Mouse (Mus musculus): ENCODE measurements at regions not wholly inside any gene's neighbourhood (a gene's known extent, or its start where the extent isn't known, plus 50 kb on each side); places are given as distances from the start of the nearest gene placed in this dataset.

GRCm38 (mm10) chr8:87230096-87230495 is 242.3 kb downstream of the Cbln1 start:
- WGBS: 89% methylated on average over 4 of the region's 4 CpGs

GRCm38 (mm10) chr8:87229182-87229581 is 243.2 kb downstream of the Cbln1 start:
- Histone ChIP-seq H3K9me3 (ENCODE audit: control insufficient read depth, low read length) (no peaks in the 10 kb centered on the region), H3K4me2 (ENCODE audit: low read depth) (no peak overlapping the region), H3K4me1 (ENCODE audit: control insufficient read depth, insufficient read depth, low read length) (no peaks in the 10 kb centered on the region), H3K9ac (ENCODE audit: low read length) (no peak overlapping the region), H3K4me3 (ENCODE audit: low read depth, low read length) (no peak overlapping the region), H3K27me3 (ENCODE audit: control insufficient read depth, insufficient read depth, low read length) (no peaks in the 10 kb centered on the region), H3K27ac (ENCODE audit: low read depth, low read length) (no peak overlapping the region), H3K36me3 (ENCODE audit: control insufficient read depth, insufficient read depth, low read length) (no peaks in the 10 kb centered on the region)
- DNase-seq (ENCODE audit: low spot score) (no peak), ATAC-seq (ENCODE audit: insufficient read depth, low FRiP score, low TSS enrichment) (no peak)
- WGBS: 94% methylated on average over 6 of the region's 6 CpGs

More at GRCm38 (mm10) chr8:87230096-87230495, 242.3 kb downstream of the Cbln1 start:
- no peak overlapping the region for H3K9ac ChIP-seq (ENCODE audit: low read length)
- no peaks in the 10 kb centered on the region for H3K9me3 ChIP-seq (ENCODE audit: control insufficient read depth, low read length)
- H3K4me1 ChIP-seq (ENCODE audit: control insufficient read depth, insufficient read depth, low read length): no peaks in the 10 kb centered on the region
- ATAC-seq (ENCODE audit: insufficient read depth, low FRiP score, low TSS enrichment): no peak
- H3K27ac ChIP-seq (ENCODE audit: low read depth, low read length): no peak overlapping the region
- DNase-seq (ENCODE audit: low spot score): no peak
- H3K27me3 ChIP-seq (ENCODE audit: control insufficient read depth, insufficient read depth, low read length): no peaks in the 10 kb centered on the region
- H3K36me3 ChIP-seq (ENCODE audit: control insufficient read depth, insufficient read depth, low read length): no peaks in the 10 kb centered on the region
- no peak overlapping the region for H3K4me3 ChIP-seq (ENCODE audit: low read depth, low read length)
- no peak overlapping the region for H3K4me2 ChIP-seq (ENCODE audit: low read depth)

- ATAC-seq (ENCODE audit: insufficient read depth, low FRiP score, low TSS enrichment) (no peak), DNase-seq (ENCODE audit: low spot score) (no peak)
- H3K9me3 ChIP-seq (ENCODE audit: control insufficient read depth, low read length): no peaks in the 10 kb centered on the region
- H3K4me1 ChIP-seq (ENCODE audit: control insufficient read depth, insufficient read depth, low read length): no peaks in the 10 kb centered on the region
- no peak overlapping the region for H3K27ac ChIP-seq (ENCODE audit: low read depth, low read length)
- 93% methylated on average over 6 of the region's 6 CpGs for WGBS
- no peak overlapping the region for H3K9ac ChIP-seq (ENCODE audit: low read length)
- no peaks in the 10 kb centered on the region for H3K36me3 ChIP-seq (ENCODE audit: control insufficient read depth, insufficient read depth, low read length)
- H3K27me3 ChIP-seq (ENCODE audit: control insufficient read depth, insufficient read depth, low read length): no peaks in the 10 kb centered on the region
- no peak overlapping the region for H3K4me3 ChIP-seq (ENCODE audit: low read depth, low read length)
- H3K4me2 ChIP-seq (ENCODE audit: low read depth): no peak overlapping the region
Observed at GRCm38 (mm10) chr8:87228777-87229176, 243.6 kb downstream of the Cbln1 start.

- Histone ChIP-seq H3K9me3 (ENCODE audit: control insufficient read depth, low read length) (no peaks in the 10 kb centered on the region), H3K36me3 (ENCODE audit: control insufficient read depth, insufficient read depth, low read length) (no peaks in the 10 kb centered on the region), H3K27ac (ENCODE audit: low read depth, low read length) (no peak overlapping the region), H3K4me2 (ENCODE audit: low read depth) (no peak overlapping the region), H3K9ac (ENCODE audit: low read length) (no peak overlapping the region), H3K27me3 (ENCODE audit: control insufficient read depth, insufficient read depth, low read length) (no peaks in the 10 kb centered on the region), H3K4me1 (ENCODE audit: control insufficient read depth, insufficient read depth, low read length) (no peaks in the 10 kb centered on the region), H3K4me3 (ENCODE audit: low read depth, low read length) (no peak overlapping the region)
- DNase-seq (ENCODE audit: low spot score) (no peak), ATAC-seq (ENCODE audit: insufficient read depth, low FRiP score, low TSS enrichment) (no peak)
- WGBS: 78% methylated on average over 11 of the region's 11 CpGs
Observed at GRCm38 (mm10) chr8:87225504-87226425, 246.6 kb downstream of the Cbln1 start.

GRCm38 (mm10) chr8:87220581-87220980 is 251.8 kb downstream of the Cbln1 start:
- WGBS: 87% methylated on average over 6 of the region's 6 CpGs
- no peak overlapping the region for H3K27ac ChIP-seq (ENCODE audit: low read depth, low read length)
- no peak overlapping the region for H3K4me3 ChIP-seq (ENCODE audit: low read depth, low read length)
- no peaks in the 10 kb centered on the region for H3K36me3 ChIP-seq (ENCODE audit: control insufficient read depth, insufficient read depth, low read length)
- ATAC-seq (ENCODE audit: insufficient read depth, low FRiP score, low TSS enrichment) (no peak), DNase-seq (ENCODE audit: low spot score) (no peak)
- H3K9me3 ChIP-seq (ENCODE audit: control insufficient read depth, low read length): no peaks in the 10 kb centered on the region
- no peaks in the 10 kb centered on the region for H3K27me3 ChIP-seq (ENCODE audit: control insufficient read depth, insufficient read depth, low read length)
- H3K4me1 ChIP-seq (ENCODE audit: control insufficient read depth, insufficient read depth, low read length): no peaks in the 10 kb centered on the region
- no peak overlapping the region for H3K9ac ChIP-seq (ENCODE audit: low read length)
- no peak overlapping the region for H3K4me2 ChIP-seq (ENCODE audit: low read depth)

GRCm38 (mm10) chr8:87218956-87219482 is 253.4 kb downstream of the Cbln1 start:
- ATAC-seq (ENCODE audit: insufficient read depth, low FRiP score, low TSS enrichment): no peak
- no peaks in the 10 kb centered on the region for H3K36me3 ChIP-seq (ENCODE audit: control insufficient read depth, insufficient read depth, low read length)
- no peak overlapping the region for H3K4me2 ChIP-seq (ENCODE audit: low read depth)
- H3K4me1 ChIP-seq (ENCODE audit: control insufficient read depth, insufficient read depth, low read length): no peaks in the 10 kb centered on the region
- 13% methylated on average over 6 of the region's 6 CpGs for WGBS
- no peak overlapping the region for H3K27ac ChIP-seq (ENCODE audit: low read depth, low read length)
- H3K9me3 ChIP-seq (ENCODE audit: control insufficient read depth, low read length): no peaks in the 10 kb centered on the region
- no peak overlapping the region for H3K9ac ChIP-seq (ENCODE audit: low read length)
- H3K27me3 ChIP-seq (ENCODE audit: control insufficient read depth, insufficient read depth, low read length): no peaks in the 10 kb centered on the region
- H3K4me3 ChIP-seq (ENCODE audit: low read depth, low read length): no peak overlapping the region
- DNase-seq (ENCODE audit: low spot score): no peak

- H3K9me3 ChIP-seq (ENCODE audit: control insufficient read depth, low read length): no peaks in the 10 kb centered on the region
- no peak overlapping the region for H3K4me2 ChIP-seq (ENCODE audit: low read depth)
- no peaks in the 10 kb centered on the region for H3K4me1 ChIP-seq (ENCODE audit: control insufficient read depth, insufficient read depth, low read length)
- WGBS: 82% methylated on average over 10 of the region's 10 CpGs
- H3K27ac ChIP-seq (ENCODE audit: low read depth, low read length): no peak overlapping the region
- H3K9ac ChIP-seq (ENCODE audit: low read length): no peak overlapping the region
- H3K36me3 ChIP-seq (ENCODE audit: control insufficient read depth, insufficient read depth, low read length): no peaks in the 10 kb centered on the region
- no peaks in the 10 kb centered on the region for H3K27me3 ChIP-seq (ENCODE audit: control insufficient read depth, insufficient read depth, low read length)
- DNase-seq (ENCODE audit: low spot score) (no peak), ATAC-seq (ENCODE audit: insufficient read depth, low FRiP score, low TSS enrichment) (no peak)
- H3K4me3 ChIP-seq (ENCODE audit: low read depth, low read length): no peak overlapping the region
Observed at GRCm38 (mm10) chr8:87214962-87215361, 257.4 kb downstream of the Cbln1 start.

- no peak overlapping the region for H3K4me3 ChIP-seq (ENCODE audit: low read depth, low read length)
- no peak for ATAC-seq (ENCODE audit: insufficient read depth, low FRiP score, low TSS enrichment)
Observed at GRCm38 (mm10) chr8:87210546-87210945, 261.9 kb downstream of the Cbln1 start.

GRCm38 (mm10) chr8:87209295-87209694 is 263.1 kb downstream of the Cbln1 start:
- Histone ChIP-seq H3K27me3 (ENCODE audit: control insufficient read depth, insufficient read depth, low read length) (no peaks in the 10 kb centered on the region), H3K27ac (ENCODE audit: low read depth, low read length) (no peak overlapping the region), H3K9ac (ENCODE audit: low read length) (no peak overlapping the region), H3K36me3 (ENCODE audit: control insufficient read depth, insufficient read depth, low read length) (no peaks in the 10 kb centered on the region), H3K4me1 (ENCODE audit: control insufficient read depth, insufficient read depth, low read length) (peaks cover 4% of the 10 kb centered on the region; the same call in 1 of the 2 replicates), H3K4me2 (ENCODE audit: low read depth) (no peak overlapping the region), H3K9me3 (ENCODE audit: control insufficient read depth, low read length) (no peaks in the 10 kb centered on the region), H3K4me3 (ENCODE audit: low read depth, low read length) (no peak overlapping the region)
- WGBS: 91% methylated on average over 1 of the region's 1 CpGs
- ATAC-seq (ENCODE audit: insufficient read depth, low FRiP score, low TSS enrichment): no peak
- no peak for DNase-seq (ENCODE audit: low spot score)

More at GRCm38 (mm10) chr8:87210546-87210945, 261.9 kb downstream of the Cbln1 start:
- H3K27ac ChIP-seq (ENCODE audit: low read depth, low read length): no peak overlapping the region
- H3K4me2 ChIP-seq (ENCODE audit: low read depth): no peak overlapping the region
- no peak overlapping the region for H3K9ac ChIP-seq (ENCODE audit: low read length)
- 64% methylated on average over 4 of the region's 4 CpGs for WGBS
- no peak for DNase-seq (ENCODE audit: low spot score)
- H3K9me3 ChIP-seq (ENCODE audit: control insufficient read depth, low read length): no peaks in the 10 kb centered on the region
- peaks cover 4% of the 10 kb centered on the region; the same call in 1 of the 2 replicates for H3K4me1 ChIP-seq (ENCODE audit: control insufficient read depth, insufficient read depth, low read length)
- H3K27me3 ChIP-seq (ENCODE audit: control insufficient read depth, insufficient read depth, low read length): no peaks in the 10 kb centered on the region
- H3K36me3 ChIP-seq (ENCODE audit: control insufficient read depth, insufficient read depth, low read length): no peaks in the 10 kb centered on the region
